Mouse (Mus musculus) sigmoid colon, adult 10 weeks (tissue): ENCODE measurements around the gene Senp2. TPM values are rescaled to one million over a fixed set of nuclear protein-coding genes. Genes with fewer than 3 reads are reported as not detected.

Experiments used
- polyA plus RNA-seq: library from polyadenylated mRNA; stranded (reverse); fragments of 350-450 nt; fragmentation: Illumina TruSeq; extraction: RNeasy Lipid Tissue Mini Kit (QIAGEN cat#74804); gene quantifications from one replicate; pipeline ENCODE4 v1.2.3, GENCODE M21; 2014; ENCODE audit warnings: low read depth, low replicate concordance

Gene Senp2
- 67.1 TPM for polyA plus RNA-seq

DNA sequence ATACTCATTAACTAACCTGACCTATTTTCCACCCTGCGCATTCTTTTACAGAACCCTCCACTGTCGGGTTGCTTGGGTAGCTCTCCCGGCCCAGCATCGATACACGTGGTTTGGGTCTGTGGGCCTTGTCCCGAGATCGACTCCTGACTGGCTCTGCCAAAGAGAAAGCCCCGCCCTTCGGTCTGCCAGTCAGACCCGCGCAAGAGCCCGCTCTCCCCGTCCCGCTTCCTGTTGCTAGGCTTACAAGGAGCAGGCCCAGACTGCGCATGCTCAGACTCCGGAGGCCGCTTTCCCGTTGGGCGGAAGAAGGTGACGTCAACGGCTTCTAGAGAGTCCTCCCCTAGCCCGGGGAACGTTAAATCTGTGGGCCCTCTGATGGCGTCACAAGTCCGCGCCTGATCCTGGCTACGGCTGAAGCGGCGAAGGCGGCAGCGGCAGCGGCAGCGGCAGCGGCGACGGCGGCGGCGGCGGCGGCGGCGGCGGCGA lies at the start of gene Senp2:
Gene Senp2 (plus strand): TSS at position 386 of the 486 bp plus-strand sequence.

DNA sequence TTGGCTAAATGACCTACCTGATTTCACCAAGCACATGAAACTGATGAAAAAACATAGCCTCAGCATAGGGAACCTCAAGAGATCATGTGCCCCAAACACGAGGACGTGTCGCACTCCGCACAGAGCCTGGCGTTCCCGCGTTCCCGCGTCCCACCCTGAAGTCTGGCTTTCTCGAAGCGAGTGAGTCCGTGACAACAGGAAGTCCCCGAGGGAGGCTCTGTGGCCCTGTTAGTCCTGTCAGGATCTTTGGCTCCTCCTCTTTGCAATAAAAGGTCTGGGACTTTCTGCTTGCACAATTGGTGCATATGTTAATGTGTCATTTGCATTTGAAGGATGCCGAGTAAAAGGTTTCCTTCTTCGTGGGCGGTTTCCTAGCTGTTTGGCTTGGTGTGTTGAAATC lies 14.0 kb upstream of the Senp2 start, which contains the start of gene Liph:
Gene Liph (minus strand): TSS at position 360 of the 400 bp plus-strand sequence.

Other genes with a start within 250 kb of the Senp2 start
- 39.1 TPM for gene Ehhadh, start 221.7 kb upstream of the Senp2 start, polyA plus RNA-seq
- 16.8 TPM for gene Map3k13, start 215.1 kb upstream of the Senp2 start, polyA plus RNA-seq
- gene Tmem41a, start 61.9 kb upstream of the Senp2 start, polyA plus RNA-seq = 8.7 TPM
- 30.8 TPM for gene Liph, start 13.8 kb upstream of the Senp2 start, polyA plus RNA-seq
- gene Igf2bp2, start 153.8 kb downstream of the Senp2 start, polyA plus RNA-seq = 26.4 TPM